Mouse (Mus musculus) 3T3-L1 (cell line): ENCODE data around the gene Amz2.
"Not testable (repeated sequence)": the region's sequence is repeated elsewhere in the genome, so short reads cannot be mapped to it uniquely, and the experiment has no call there.

Experiments used
- DNase-seq: peaks from one replicate; pipeline ENCODE4 v3.0.0-alpha.2; 2015; ENCODE audit warnings: low read depth, low spot score

The Amz2 gene

DNA sequence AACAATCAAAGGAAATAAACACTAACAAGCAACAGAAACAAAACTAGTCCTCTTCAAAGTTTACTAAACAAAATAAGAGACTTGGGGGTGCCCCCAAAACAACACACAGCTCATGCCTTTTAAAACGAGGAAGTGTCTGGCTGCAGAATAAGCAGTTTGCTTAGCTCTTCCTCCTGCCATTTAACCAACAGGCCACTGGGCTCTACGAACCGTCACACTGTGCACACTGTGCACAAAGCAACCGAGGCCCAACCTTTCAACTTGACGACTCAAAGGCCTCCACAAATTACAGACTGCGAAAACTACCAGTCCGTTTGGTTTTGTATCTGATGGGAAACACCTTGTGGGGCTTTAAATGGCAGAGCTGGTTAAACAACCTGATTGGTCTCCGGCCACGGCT is 44.4 kb downstream of the Amz2 start:
- no peak for DNase-seq

DNA sequence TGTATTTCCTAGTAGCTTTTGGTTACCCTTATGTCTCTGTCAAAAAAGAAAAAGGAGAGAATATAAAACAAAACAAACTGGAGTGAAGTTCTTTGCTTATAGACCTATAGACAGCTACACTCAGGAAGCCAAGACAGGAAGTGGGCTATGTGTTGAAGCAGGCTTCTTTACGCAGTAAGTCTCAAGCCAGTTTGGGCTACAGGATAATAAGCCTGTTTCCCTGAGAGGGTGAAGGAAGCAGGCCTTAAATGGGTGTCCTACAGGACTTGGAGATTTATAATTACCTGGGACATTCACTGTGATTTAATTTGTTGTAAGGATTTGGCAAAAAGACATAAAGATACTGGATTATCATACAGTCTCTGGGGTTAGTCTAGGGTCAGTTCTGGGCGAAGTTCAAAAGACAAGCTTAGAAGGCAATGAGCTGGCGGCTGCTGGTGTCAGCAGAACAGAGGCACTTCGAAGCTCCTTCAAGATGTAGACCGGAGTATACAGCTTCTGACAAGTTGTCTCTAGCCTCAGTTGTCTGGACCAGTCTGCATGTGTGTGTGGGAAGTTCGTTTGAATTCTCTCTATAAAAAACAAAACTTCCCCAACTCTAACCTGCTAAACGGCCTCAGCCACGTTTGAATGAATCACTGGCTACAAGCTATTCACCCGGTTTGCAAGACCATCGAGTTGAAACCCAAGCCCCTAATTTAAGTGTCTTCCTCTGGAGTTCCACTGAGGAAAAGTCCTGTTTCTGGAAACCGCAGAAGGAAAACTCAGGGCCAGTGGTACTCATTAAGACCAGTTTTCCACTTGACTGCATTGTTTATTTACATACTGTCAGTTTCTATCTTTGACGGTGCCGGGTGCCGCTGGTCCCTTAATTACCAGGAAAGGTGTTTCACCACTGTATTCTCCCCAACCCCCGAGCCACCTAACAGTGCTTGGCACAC is 45.4 kb downstream of the Amz2 start:
- DNase-seq = no peak

- no peak for DNase-seq
These were observed 46.5 kb downstream of the Amz2 start for GRCm38 (mm10) chr11:109472171-109472691.

GRCm38 (mm10) chr11:109472821-109473170 is 47.0 kb downstream of the Amz2 start:
- peak; percentile 28 for DNase-seq

GRCm38 (mm10) chr11:109473171-109474085 is 47.7 kb downstream of the Amz2 start, which contains the start of the genes Arsg and Slc16a6:
Arsg (plus strand) TSS chr11:109473374.
Slc16a6 (minus strand) TSS chr11:109473598.
- peak; percentile 44 for DNase-seq

DNA sequence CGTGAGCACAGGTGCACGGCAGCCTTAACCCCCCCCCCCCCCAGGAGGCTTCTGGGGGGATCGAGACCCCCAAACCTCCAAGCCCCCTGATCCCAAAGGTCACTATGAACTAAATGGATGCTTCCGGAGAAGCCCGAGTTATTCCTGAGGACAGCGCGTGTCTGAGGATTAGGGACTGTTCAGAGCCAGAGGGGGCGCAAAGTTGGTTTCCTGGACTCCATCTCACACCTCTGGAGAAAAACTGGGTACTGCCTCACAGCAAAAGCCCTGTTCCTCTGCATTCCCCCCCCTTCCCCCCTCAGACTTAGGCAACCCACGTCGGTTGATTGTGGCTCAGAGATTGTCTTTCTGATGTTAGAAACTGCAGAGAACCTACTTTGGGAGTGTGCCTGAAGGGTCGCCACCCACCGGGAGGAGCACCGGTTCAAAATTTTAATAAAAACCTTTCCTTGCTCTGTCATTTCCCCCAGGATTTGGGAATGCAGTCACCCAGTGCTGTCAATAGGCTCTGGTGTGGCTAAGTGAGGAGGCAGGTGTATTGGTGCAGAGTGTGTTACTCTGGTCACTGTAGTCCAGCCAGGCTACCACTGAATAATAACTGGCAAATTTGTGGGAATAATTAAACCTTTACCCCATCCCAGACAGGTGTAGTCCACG is 48.5 kb downstream of the Amz2 start:
- peak; percentile 9 for DNase-seq

DNA sequence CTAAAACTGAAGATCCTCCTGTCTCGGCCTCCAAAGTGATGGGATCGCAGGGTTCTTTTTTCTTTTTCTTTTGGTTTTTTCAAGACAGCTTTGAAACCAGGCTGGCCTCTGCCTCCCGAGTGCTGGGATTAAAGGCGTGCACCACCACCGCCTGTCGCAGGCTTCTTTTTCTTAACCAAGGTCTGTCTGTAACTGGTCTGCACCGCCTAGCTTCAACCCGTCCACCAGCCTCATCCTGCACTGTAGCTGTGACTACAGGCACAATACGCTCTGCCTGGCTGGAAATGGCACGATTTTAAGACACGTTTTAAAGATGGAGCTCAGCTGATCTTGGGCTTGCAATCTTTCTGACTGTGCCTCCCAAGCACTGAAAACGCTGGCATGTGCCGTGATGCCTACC is 49.1 kb downstream of the Amz2 start:
- no peak for DNase-seq

GRCm38 (mm10) chr11:109475717-109476116 is 50.0 kb downstream of the Amz2 start:
- no peak for DNase-seq

DNA sequence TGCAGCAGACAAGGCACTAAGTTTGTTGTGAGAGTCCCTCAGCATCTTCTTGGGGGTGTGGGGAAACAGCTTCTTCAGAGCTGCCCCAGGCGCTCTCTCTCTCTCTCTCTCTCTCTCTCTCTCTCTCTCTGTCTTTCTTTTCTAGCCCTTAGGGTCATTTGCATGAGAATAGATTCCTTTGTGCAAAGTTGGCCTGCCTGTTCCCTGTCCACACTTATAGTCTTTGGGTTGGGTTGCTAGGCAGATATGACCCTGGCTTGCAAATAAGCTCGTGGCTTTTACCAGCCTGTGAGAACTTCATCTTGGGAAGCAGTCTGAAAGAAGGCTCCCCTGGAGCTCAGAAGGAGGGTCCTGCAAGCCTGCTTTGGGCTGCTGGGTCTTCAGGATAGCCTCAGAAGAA is 50.5 kb downstream of the Amz2 start:
- no peak for DNase-seq

GRCm38 (mm10) chr11:109476653-109477052 is 50.9 kb downstream of the Amz2 start:
- no peak for DNase-seq

DNA sequence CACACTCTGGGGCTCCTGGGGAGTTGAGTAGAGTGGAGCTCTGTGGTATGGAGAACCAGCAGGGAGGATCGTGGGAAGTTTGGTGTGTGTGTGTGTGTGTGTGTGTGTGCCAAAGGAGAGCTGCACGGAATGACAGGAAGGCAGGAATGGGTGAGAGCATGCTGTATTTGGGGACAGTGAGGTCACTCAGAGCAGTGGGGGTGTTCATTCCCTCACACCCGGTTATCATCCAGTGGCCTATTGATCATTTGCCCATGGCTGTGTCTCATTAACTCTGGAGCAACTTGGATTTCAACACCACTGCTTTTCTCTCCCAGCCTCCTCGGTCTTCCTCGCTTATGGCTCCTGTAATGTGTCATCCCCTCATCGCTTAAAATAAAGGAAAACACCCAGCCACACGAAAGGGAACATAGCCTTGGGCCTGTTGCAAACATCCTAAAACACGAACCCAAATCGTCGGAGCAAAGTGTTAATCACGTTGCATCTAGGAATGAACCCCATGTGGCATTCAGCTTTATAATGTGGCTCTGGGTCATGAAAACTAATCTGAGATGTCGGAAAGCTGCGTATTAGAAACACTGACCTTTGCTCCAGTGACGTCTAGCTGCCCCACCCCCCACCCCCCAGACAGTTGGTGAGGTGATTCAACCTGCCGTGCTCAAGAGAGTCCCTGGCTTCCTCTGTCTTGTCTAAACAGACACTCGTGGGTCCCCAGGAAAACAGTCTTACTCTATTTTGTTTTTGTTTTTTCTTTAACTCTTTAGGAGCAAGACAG is 52.0 kb downstream of the Amz2 start:
- no peak for DNase-seq

- no peak for DNase-seq
These were observed 54.0 kb downstream of the Amz2 start for GRCm38 (mm10) chr11:109479575-109480285.

DNA sequence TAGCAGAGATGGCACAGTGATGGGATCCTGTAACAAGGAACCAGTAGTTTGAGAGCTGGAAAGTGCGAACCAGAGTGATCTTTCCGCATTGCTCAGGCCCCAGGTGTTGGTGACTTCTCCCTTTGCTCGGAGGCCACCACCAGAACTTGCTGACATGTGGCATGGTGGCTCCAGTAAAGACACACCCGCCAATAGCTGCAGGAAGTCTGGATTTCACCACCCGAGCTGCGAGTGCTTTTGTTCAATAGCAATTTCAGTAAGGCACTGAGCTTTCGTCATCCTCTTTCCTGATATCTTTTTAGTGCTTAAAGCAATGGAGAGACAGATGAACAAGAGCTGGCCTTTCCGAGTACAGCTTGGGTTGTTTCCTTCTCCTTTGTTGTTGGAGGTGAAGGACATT is 54.7 kb downstream of the Amz2 start:
- no peak for DNase-seq

- no peak for DNase-seq
These were observed 59.8 kb downstream of the Amz2 start for GRCm38 (mm10) chr11:109485398-109486045.

DNA sequence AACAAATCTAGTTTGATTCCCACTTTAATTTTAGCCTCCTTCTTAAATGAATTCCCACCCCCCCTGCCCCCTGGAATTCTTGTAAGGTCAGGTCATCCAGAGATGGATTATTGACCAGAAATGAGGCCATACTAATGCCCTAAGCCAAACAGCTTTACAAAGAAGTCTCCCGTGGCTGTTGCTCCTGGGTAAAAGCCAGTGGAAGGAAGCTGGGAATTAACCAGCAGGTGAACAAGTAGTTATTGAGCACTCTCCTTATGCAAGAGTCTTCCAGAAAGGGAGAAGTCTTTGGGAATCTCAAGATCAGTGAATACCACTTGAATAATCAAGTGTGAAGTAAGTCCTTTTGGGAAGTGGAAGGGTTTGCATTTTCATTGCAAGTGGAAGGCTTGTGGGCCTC is 61.4 kb downstream of the Amz2 start:
- DNase-seq = no peak

DNA sequence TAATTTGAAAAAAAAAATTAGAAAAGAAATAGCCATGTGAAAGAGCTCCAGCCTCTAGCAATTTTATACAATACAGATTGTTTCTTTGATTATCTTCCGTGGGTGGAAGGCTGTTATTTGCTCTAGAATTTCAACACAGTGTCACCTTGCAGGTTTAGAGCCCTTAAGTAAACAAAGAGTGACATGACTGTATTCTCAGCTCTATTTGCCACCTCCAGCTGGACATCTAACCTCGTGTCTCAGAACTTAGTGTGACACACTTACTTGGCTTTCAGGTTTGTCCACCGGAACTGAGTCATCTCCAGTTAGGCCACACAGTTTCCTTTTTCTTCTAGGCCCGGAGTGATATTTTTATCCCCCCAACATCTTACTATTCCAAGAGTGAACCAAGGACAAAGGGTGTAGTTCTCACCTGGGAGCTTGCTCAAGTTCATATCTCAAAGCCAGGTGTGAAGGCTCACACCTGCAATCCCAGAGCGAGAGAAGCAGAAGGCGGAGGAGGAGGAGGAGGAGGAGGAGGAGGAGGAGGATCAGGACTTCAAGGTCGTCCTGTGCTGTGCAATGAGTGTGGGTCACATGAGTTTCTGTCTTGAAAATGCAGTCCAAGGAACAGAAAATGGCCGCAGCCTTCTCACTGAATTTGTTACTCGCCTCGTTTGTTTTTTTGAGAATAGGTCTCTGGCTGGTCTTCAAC is 62.4 kb downstream of the Amz2 start:
- DNase-seq = no peak

GRCm38 (mm10) chr11:109489763-109490162 is 64.0 kb downstream of the Amz2 start:
- DNase-seq = no peak

- DNase-seq = no peak
These were observed 66.1 kb downstream of the Amz2 start for GRCm38 (mm10) chr11:109491844-109492243.

DNA sequence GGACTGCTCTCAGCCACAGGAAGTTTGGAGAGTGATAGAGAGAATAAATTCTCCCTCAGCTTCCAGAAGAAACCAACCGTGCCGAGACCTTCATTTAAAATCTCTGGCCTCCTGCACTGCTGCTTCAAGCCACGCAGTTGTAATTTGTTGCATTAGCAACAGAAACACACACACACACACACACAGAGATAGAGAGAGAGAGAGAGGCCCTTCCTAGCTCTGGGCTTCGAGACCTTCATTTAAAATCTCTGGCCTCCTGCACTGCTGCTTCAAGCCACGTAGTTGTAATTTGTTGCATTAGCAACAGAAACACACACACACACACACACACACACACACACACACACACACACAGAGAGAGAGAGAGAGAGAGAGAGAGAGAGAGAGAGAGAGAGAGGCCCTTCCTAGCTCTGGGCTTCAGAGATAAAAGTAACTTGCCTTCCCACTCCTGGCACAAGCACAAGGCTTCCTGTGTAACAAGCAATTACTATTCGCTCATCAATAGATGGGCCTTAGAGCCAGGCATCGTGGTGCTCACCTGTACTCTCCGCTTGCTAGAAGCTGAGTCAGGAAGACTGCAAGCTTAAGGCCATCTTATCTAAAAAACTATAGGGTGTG is 67.2 kb downstream of the Amz2 start:
- not testable (repeated sequence) for DNase-seq
